Mouse (Mus musculus) spleen, adult 12 weeks (tissue): ENCODE data around the gene Mtg2.

Experiments
- DNase-seq: peaks from one replicate; pipeline ENCODE4 v3.0.0; 2022; ENCODE audit warnings: low spot score

The Mtg2 gene

DNA sequence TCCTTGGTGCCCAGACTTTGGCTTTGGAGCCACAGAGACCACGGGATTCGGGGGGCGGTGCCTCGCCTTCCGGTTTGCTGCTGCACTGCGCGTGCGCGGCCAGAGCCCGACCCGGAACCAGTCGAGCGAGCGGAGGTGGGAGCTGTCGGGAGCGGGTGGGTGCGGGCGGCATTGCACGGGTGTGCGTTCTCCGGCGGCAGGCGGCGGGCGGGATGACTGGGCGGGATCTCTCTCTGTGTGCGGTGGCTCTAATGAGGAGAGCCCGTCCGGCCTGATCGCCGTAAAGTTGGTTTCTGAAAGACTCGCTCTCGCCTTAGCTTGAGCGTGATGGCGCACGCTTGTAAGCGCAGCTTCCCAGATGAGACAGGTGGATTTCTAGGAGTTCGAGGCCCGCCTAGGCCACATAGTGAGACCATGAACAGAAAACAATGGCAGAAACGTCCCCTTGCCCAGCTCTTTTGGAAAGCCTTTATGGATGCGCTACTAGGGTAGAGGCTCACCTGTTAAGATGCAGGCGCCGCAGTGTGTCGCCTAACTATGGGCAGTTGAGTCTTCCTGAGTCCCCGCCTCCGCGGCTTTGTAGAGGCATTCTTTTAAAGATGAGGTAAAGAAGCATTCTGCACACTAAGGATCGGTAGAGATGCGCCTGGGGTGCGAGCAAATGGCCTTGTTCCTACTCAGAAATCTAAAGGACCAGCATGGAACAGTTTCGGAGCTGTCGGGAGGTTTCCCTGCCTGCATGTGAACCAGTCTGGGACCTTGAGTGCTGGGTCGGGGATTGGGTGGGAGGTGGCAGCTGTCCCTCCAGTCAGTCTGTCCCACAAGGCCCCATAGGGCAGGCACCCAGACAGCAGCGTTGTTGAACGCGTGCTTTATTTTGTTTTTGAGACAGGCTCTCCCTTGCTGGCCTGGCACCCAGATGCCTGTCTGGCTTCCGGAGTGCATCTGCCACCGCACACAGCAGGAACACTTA lies at the start of gene Mtg2:
Mtg2 (plus strand) TSS at position 108 of the 973 bp plus-strand sequence.
- peak; percentile 88 for DNase-seq

DNA sequence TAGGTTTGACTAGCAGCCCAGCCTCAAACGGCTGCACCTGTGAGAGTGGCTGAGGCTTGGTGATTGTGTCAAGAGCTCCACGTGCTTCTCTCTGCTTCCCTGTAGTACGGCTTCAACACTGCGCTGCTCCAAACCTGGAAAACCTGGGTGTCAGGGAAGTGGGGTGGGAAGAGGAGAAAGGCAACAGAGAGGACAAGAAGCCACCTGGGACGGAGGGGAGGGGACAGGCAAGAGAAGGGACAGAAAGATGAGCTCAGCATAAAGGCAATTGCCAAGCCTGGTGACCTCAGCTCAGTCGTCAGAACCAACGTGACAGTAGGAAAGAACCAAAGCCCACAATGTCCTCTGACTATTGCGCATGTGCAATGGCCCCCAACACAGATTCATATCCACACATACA lies 49.5 kb upstream of the Mtg2 start:
- DNase-seq, result no peak

DNA sequence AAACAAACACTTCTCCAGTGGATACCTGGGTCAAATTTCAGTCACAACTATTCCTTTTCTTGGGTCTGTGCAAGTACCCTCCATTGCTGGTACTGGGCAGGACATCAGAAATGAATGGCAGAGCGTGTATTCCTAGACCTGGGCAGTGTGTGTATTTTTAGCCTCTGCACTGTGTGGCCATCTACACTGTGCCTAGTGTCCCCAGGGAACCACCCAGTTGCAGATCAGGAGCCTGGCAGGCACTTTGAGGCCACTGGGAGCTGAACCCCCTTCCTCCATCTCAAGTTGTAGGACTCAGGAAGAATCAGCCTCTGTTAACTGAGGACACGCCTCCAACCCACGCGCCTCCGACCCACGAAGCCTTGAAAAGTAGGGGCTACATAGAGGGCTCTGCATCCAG lies 47.6 kb upstream of the Mtg2 start:
- DNase-seq, result no peak

GRCm38 (mm10) chr2:180024401-180025098 lies 45.8 kb upstream of the Mtg2 start, which contains the start of gene Lsm14b:
Lsm14b (plus strand) TSS chr2:180024987.
- DNase-seq, result peak; percentile 99

- DNase-seq, result no peak
These were observed 45.1 kb upstream of the Mtg2 start for GRCm38 (mm10) chr2:180025135-180025860.

- no peak for DNase-seq
These were observed 44.6 kb upstream of the Mtg2 start for GRCm38 (mm10) chr2:180025861-180026200.

DNA sequence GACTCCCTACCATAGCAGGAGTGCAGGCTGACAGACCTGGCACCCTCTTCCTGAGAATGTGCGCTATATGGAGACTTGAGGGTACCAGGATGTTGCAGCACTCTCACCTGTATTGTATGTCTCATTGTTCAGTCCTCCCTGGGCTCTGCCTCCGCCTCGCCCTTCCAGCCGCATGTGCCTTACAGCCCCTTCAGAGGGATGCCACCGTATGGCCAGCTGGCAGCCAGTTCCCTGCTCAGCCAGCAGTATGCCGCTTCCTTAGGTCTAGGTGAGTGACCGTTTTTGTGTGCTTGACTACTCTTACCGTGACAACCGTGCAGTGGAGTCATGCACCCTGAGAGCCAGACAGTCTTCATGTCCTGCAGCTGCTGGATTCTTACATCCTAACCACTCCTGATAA lies 42.6 kb upstream of the Mtg2 start:
- DNase-seq, result no peak

GRCm38 (mm10) chr2:180031270-180031669 lies 39.1 kb upstream of the Mtg2 start:
- DNase-seq, result no peak

GRCm38 (mm10) chr2:180032925-180033324 lies 37.5 kb upstream of the Mtg2 start:
- no peak for DNase-seq

DNA sequence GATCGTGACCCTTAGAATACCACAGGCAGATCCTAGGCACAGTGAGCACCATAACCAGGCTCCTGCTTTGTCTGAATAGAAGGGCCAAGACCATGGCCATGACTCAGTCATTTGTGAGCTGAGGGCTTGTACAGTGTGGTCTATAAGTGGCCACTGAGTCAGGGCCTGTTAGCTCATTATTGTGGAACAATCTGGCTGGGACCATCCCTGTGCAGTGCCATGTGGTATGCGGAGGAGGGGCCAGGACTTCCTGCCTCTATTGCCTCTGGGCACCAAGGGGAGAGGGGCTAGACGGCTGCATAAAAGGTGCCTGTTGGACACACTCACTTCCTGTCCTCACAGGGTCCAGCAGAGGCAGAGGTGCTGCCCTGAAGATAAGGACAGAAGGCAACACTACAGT lies 36.4 kb upstream of the Mtg2 start:
- no peak for DNase-seq

DNA sequence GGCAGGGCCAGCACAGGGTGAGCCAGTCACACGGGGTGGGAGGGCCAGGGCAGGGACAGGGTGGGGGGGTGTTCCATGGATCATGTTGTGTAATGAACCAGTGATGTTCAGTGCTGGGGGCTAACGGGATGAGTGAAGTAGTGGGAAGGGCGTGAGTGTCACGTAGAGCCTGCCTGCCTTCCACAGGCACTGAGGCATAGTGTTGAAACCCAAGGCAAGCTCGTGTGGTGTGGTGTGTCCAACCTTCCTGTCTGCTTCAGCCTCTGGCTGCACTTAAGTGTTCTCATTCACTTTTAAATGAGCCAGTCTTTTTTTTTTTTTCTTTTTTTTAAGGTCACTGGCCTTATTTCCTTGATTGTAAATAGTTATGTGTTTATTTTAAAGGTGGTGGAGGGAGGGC lies 35.6 kb upstream of the Mtg2 start:
- no peak for DNase-seq

GRCm38 (mm10) chr2:180040406-180040805 lies 30.0 kb upstream of the Mtg2 start:
- no peak for DNase-seq

DNA sequence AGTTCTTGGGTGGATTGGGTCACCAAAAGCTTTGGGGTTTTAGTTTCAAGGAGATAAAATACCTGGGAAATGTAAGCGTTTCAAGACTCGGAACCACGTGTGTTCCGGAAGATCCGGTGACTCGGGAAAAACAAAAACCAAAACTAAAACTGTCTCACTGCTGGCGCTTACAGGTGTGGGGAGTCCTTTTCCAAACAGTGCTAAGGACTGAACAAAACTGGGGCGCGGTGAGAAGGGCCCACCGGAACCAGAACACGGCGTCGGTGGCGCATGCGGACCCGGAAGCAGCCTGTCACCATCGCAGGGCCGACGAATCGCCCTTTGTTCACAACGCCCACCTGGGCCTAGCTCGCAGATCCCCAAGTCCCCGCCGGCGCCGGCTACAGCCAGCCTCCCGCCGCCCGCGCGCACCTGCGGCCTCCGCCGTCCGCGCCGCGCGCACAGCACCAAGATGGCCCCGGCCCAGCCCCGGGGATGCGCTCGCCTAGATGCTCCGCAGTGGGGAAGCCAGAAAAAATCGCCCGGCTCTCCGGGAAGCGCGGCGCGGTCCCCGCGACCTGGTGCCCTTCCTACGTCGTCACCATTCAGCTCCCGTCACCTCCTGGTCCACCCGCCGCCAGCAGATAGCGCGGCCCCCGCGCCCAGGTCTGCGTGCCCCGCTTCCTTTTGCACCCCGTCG lies 28.7 kb upstream of the Mtg2 start:
- no peak for DNase-seq

GRCm38 (mm10) chr2:180042256-180042857 lies 28.0 kb upstream of the Mtg2 start, which contains the start of the genes Psma7 and Ss18l1:
Psma7 (minus strand) TSS chr2:180042433.
Ss18l1 (plus strand) TSS chr2:180042509.
- DNase-seq, result peak; percentile 86

DNA sequence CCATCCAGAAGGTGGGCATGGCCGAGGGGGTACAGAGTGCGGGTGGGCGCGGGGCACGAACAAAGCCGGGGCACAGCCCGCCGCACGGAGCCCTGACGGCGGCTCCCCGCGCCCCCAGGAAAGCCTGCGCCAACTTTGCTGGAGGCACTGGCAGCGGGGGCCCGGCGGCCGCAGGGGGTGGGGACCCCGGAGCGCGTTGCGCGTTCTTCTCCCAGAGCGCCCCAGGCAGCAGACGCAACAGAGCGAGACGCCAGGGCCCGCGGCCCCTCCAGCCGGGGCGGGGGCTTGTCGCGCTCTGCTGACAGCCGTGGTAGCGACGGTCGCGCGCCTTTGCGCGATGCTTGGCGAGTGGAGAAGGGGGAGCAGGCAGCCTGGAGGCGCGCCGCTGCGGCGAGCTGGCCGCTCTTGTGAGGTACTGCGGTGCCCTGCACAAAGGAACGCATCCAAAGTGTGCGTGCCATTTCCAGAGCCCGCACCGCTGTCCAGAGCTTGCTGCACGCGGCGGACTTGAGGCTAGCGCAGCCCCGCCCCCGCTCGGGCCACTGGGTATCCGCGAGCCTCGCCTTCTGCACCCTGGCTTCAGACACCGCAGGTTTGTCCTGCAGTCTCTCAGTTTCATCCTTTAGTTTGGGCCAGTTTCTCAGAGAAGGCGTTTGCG lies 27.4 kb upstream of the Mtg2 start:
- peak; percentile 37 for DNase-seq

DNA sequence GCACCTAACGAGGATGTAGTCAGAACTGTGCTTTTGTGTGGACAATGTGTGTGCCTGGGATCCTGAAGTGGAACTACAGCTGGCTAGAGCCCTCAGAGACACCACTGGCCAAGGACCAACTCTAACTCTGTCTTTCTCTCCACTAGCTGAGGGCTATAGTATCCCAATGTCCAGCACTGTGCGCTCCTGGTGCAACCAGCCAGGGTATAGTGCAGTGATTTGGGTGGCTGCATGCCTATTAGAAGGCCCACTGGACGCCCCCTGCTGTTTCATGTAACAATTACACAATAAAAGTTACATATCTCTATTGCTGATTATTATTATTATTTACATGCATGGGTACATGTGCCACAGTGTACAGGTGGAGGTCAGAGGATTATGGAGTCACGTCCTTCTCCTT lies 25.1 kb upstream of the Mtg2 start:
- peak; percentile 7 for DNase-seq

DNA sequence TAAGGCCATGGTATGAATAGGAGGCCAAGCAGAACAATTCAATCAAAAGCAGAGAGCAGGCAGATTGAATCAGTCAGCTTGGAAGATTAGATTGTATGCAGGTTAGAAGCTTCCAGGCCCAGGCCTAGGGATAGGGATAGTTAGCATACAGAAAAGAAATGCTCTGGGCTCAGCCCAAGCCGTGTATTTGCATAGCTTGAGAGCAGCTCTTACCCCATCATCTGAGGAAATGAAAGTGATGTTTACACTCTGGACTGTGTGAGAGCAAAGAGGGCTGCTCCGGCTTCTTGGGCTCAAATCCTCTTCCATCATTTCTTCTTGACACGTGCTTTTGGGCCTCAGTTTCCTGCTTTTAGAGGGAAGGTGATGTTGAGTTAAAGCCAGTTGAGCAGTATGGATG lies 22.8 kb upstream of the Mtg2 start:
- DNase-seq, result no peak

GRCm38 (mm10) chr2:180047980-180048635 lies 22.3 kb upstream of the Mtg2 start:
- DNase-seq, result no peak

DNA sequence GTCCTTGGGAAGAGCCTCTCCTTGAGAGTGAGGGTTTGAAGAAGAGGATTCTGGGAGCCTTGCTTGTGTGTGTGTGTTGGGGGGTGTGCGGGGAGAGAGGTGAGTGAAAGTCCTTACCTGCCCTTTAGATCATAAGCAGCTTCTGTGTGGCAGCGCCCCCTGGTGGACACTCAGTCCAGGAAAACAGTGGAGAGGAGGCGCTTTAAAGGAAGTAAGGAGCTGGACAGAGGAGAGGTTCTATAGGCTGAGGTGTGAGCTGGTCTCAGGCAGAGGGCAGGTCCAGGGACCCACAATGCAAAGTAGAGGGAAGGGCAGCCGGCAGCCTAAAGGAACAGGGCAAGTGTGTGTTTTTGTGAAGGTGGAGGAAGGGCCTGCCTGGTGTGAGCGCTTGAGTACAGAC lies 19.4 kb upstream of the Mtg2 start:
- DNase-seq, result peak; percentile 73

- DNase-seq, result no peak
These were observed 18.2 kb upstream of the Mtg2 start for GRCm38 (mm10) chr2:180051986-180052733.
